Mouse (Mus musculus): ENCODE data around the gene Actb. TPM values are rescaled to one million over a fixed set of nuclear protein-coding genes. Genes with fewer than 3 reads are reported as not detected.

Gene Actb
- polyA plus RNA-seq, 1 experiment, result 2,590 TPM

- Histone ChIP-seq H3K27ac (ENCODE audit: insufficient read depth, low read length) (no peak overlapping the region), H3K4me3 (ENCODE audit: insufficient read depth, low read length) (no peak overlapping the region), H3K4me1 (ENCODE audit: control insufficient read depth, insufficient read depth, low read length) (0 out of 2 replicates have a peak, but pooled peaks cover 1% of the 10 kb centered on the region)
- no peak for TF ChIP-seq CTCF (IDR thresholded peaks at IDR 0.05; ENCODE audit: extremely low read depth, insufficient read depth, low read length)
- TF ChIP-seq POLR2A (IDR thresholded peaks at IDR 0.05; ENCODE audit: extremely low read depth, insufficient read depth, low read length), result no peak
Observed at GRCm38 (mm10) chr5:142874791-142875512, 31.6 kb downstream of the Actb start.

- H3K4me3 ChIP-seq (ENCODE audit: insufficient read depth, low read length), result no peak overlapping the region
- no peak for TF ChIP-seq CTCF (IDR thresholded peaks at IDR 0.05; ENCODE audit: extremely low read depth, insufficient read depth, low read length)
- TF ChIP-seq POLR2A (IDR thresholded peaks at IDR 0.05; ENCODE audit: extremely low read depth, insufficient read depth, low read length), result no peak
- H3K4me1 ChIP-seq (ENCODE audit: control insufficient read depth, insufficient read depth, low read length), result no peaks in the 10 kb centered on the region
- no peak overlapping the region for H3K27ac ChIP-seq (ENCODE audit: insufficient read depth, low read length)
Observed at GRCm38 (mm10) chr5:142873718-142874117, 32.8 kb downstream of the Actb start.

GRCm38 (mm10) chr5:142871765-142872164, 34.8 kb downstream of the Actb start:
- TF ChIP-seq POLR2A (IDR thresholded peaks at IDR 0.05; ENCODE audit: extremely low read depth, insufficient read depth, low read length) (no peak), CTCF (IDR thresholded peaks at IDR 0.05; ENCODE audit: extremely low read depth, insufficient read depth, low read length) (no peak)
- no peak overlapping the region for H3K27ac ChIP-seq (ENCODE audit: insufficient read depth, low read length)
- H3K4me3 ChIP-seq (ENCODE audit: insufficient read depth, low read length), result no peak overlapping the region
- no peaks in the 10 kb centered on the region for H3K4me1 ChIP-seq (ENCODE audit: control insufficient read depth, insufficient read depth, low read length)

DNA sequence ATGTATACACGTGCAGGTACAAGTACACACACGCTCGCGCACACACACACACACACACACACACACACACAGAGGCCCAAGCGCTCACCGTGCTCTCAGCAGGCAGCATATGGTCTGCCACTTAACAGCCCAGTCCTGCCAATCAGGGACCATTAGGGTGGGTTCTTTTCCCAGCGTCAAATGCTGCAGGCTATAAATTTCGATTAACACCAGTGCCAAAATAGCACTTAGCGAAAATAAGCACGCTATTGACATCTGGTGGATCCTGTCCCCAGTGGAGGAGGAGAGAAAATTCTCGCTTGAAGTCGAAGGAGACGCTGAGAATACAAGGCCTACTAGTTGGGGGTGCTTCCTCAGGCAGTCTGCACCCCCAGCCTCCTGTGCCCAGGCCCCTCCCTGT, 37.1 kb downstream of the Actb start:
- H3K4me1 ChIP-seq (ENCODE audit: control insufficient read depth, insufficient read depth, low read length), result no peaks in the 10 kb centered on the region
- no peak overlapping the region for H3K4me3 ChIP-seq (ENCODE audit: insufficient read depth, low read length)
- H3K27ac ChIP-seq (ENCODE audit: insufficient read depth, low read length), result no peak overlapping the region
- TF ChIP-seq POLR2A (IDR thresholded peaks at IDR 0.05; ENCODE audit: extremely low read depth, insufficient read depth, low read length) (no peak), CTCF (IDR thresholded peaks at IDR 0.05; ENCODE audit: extremely low read depth, insufficient read depth, low read length) (no peak)

GRCm38 (mm10) chr5:142857763-142858229, 48.8 kb downstream of the Actb start:
- H3K27ac ChIP-seq (ENCODE audit: insufficient read depth, low read length), result no peak overlapping the region
- no peak overlapping the region for H3K4me3 ChIP-seq (ENCODE audit: insufficient read depth, low read length)

DNA sequence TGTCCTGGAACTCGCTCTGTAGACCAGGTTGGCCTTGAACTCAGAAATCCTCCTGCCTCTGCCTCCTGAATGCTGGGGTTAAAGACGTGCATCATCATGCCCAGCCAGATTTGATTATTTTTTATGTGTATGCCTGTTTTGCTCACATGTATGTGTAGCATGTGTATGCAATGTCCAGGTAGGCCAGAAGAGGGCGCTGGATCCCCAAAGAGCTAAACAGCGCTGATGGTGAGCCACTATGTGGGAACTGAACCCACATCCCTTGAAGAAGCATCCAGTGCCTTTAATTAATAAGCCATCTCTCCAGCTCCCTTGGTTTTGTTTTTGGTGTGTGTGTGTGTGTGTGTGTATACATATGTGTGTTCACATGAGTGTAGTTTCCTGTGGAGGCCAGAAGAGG, 50.1 kb downstream of the Actb start:
- 0 out of 2 replicates have a peak, but pooled peaks cover 2% of the 10 kb centered on the region for H3K4me1 ChIP-seq (ENCODE audit: control insufficient read depth, insufficient read depth, low read length)
- H3K4me3 ChIP-seq (ENCODE audit: insufficient read depth, low read length), result no peak overlapping the region
- no peak overlapping the region for H3K27ac ChIP-seq (ENCODE audit: insufficient read depth, low read length)
- 0 out of 2 replicates have a peak, but pooled peaks have one; percentile 5 for TF ChIP-seq CTCF (IDR thresholded peaks at IDR 0.05; ENCODE audit: extremely low read depth, insufficient read depth, low read length)
- TF ChIP-seq POLR2A (IDR thresholded peaks at IDR 0.05; ENCODE audit: extremely low read depth, insufficient read depth, low read length), result no peak

More at GRCm38 (mm10) chr5:142857763-142858229, 48.8 kb downstream of the Actb start:
- H3K4me1 ChIP-seq (ENCODE audit: control insufficient read depth, insufficient read depth, low read length), result 0 out of 2 replicates have a peak, but pooled peaks cover 2% of the 10 kb centered on the region
- TF ChIP-seq POLR2A (IDR thresholded peaks at IDR 0.05; ENCODE audit: extremely low read depth, insufficient read depth, low read length) (peak; percentile 36; the same call in 1 of the 2 replicates), CTCF (IDR thresholded peaks at IDR 0.05; ENCODE audit: extremely low read depth, insufficient read depth, low read length) (no peak)

DNA sequence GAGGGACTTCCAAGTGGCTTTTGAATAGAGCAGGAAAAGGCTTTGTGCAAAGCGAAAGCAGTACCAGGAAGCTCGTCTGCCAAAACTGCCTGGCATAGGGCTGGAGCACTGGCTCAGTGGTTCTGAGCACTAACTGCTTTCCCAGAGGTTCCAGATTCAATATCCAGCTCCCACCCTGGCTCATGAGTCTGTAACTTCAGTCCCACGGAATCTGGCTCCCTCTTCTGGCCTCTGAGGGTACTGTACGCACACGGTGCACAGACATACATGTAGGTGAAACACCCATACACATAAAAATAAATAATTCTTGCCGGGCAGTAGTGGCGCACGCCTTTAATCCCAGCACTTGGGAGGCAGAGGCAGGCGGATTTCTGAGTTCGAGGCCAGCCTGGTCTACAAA, 51.7 kb downstream of the Actb start:
- no peak for TF ChIP-seq POLR2A (IDR thresholded peaks at IDR 0.05; ENCODE audit: extremely low read depth, insufficient read depth, low read length)
- TF ChIP-seq CTCF (IDR thresholded peaks at IDR 0.05; ENCODE audit: extremely low read depth, insufficient read depth, low read length), result peak; percentile 58
- no peak overlapping the region for H3K4me3 ChIP-seq (ENCODE audit: insufficient read depth, low read length)
- no peak overlapping the region for H3K27ac ChIP-seq (ENCODE audit: insufficient read depth, low read length)
- H3K4me1 ChIP-seq (ENCODE audit: control insufficient read depth, insufficient read depth, low read length), result 0 out of 2 replicates have a peak, but pooled peaks cover 2% of the 10 kb centered on the region

DNA sequence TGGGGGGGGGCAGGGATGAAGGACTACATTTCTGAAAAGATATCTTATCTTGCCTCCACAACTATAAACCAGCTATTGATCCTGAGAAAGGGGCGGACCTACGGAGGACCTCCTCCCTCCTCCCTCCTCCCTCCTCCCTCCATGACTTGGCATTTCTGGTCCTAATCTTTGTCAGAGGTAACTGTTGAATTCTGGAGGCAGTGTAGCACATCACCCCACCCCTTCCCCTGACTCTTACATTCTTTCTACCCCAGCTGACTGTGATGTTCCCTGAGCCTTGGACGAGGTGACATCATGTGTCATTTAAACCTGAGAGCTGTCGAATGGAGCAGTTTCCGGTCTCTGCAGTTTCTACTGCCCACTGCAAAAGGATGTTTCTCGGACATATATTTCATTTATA, 53.0 kb downstream of the Actb start:
- Histone ChIP-seq H3K4me3 (ENCODE audit: insufficient read depth, low read length) (no peak overlapping the region), H3K4me1 (ENCODE audit: control insufficient read depth, insufficient read depth, low read length) (0 out of 2 replicates have a peak, but pooled peaks cover 2% of the 10 kb centered on the region), H3K27ac (ENCODE audit: insufficient read depth, low read length) (no peak overlapping the region)
- no peak for TF ChIP-seq CTCF (IDR thresholded peaks at IDR 0.05; ENCODE audit: extremely low read depth, insufficient read depth, low read length)
- TF ChIP-seq POLR2A (IDR thresholded peaks at IDR 0.05; ENCODE audit: extremely low read depth, insufficient read depth, low read length), result no peak

Other genes with a start within 250 kb of the Actb start
- gene Slc29a4, start 214.2 kb downstream of the Actb start, polyA plus RNA-seq (2012; rRNA removed), result 7.9 and 12.4 TPM in 2 replicates
- 29.6 and 31.7 TPM in 2 replicates for gene Tnrc18, start 89.1 kb downstream of the Actb start, polyA plus RNA-seq (2012; rRNA removed)
- gene Fbxl18, start 11.3 kb downstream of the Actb start, polyA plus RNA-seq (2012; rRNA removed), result 22.4 and 22.7 TPM in 2 replicates
- gene Fscn1, start 53.6 kb upstream of the Actb start, polyA plus RNA-seq (2012; rRNA removed), result 260 and 267 TPM in 2 replicates
- gene Rnf216, start 206.2 kb upstream of the Actb start, polyA plus RNA-seq (2012; rRNA removed), result 27.7 and 28.5 TPM in 2 replicates
- not detected in 2 replicates for gene Olfr718-ps1, start 240.8 kb upstream of the Actb start, polyA plus RNA-seq (2012; rRNA removed)

All from cortical plate, adult 2 months (tissue).